Mouse (Mus musculus): ENCODE results near the gene Pbld1.

Gene Pbld1

DNA sequence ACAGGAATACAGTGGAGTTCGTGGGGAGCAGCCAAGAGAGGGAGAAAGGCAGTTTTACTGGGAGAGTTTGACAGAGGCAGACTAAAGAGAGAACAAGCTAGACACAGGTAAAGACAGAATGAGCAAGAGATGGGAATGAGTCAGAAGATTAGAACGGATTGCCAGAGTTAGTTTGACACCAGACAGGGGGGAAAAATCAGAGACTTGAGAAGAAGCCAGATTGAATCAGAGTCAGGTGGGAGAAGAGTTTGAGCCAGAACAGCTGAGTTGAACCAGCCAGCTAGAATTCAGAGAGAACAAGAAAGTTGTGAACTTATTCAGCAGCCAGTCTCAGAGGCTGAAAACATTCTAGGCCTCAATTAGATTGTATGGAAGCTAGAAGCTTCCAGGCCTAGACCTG is at the start of gene Pbld1:
Gene Pbld1 (plus strand): TSS at position 301 of the 400 bp plus-strand sequence.
- no peak for DNase-seq

DNA sequence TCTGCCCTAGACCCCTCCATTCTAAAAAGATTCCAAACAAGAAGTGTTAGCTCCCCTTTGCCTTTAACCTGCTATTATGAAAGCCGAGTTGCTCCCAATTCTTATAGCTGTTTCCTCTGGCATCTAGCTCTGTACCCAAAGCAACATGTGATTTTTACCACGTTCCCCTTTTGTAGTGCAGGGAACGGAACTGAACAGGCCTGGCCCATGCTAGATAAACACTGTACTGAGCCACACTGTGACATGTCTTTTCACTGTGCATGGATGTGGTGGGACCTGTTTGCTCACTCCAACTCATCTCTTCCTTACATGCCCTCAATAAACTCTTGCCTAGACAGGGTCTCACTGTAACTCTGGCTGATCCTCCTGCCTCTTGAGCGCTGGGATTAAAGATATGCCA is 49.7 kb upstream of the Pbld1 start:
- no peak for DNase-seq

DNA sequence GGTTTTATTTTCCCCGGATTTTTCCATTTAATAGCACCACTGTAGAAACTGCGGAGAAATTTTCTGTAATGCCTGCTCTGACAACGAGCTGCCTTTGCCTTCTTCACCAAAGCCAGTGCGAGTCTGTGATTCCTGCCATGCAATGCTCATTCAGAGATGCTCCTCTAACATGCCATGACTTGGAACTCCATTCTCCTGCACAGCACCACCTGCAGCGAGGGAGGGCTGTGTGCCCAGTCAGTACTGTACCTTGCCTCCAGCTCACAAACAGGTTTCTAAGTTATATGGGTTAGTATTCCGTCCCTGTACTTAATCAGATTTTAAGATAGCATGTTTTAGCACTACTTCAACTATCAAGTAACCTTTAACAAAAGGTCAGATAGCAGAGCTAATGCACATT is 48.4 kb upstream of the Pbld1 start:
- no peak for DNase-seq

- no peak for DNase-seq
These were observed 46.5 kb upstream of the Pbld1 start for GRCm38 (mm10) chr10:63013476-63013875.

- no peak for DNase-seq
These were observed 45.8 kb upstream of the Pbld1 start for GRCm38 (mm10) chr10:63014168-63014567.

DNA sequence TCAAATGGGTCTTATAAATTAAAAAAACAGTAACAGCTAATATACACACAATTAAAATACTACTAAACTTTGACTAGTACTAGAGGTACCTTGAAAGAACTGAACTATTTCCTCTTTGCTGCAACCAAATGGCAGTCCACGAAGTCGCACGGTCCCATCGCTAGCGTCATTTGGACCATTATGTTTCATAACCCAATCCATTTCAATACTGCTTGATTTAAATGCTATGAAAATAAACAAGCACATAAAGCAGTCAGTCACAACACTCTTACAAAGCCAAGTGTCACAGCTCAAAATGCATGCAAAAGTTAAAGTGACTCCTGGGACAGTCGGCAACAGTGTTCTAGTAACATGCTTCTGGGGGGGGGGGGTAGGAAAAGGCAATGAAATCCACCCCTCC is 40.7 kb upstream of the Pbld1 start:
- no peak for DNase-seq

- no peak for DNase-seq
These were observed 38.3 kb upstream of the Pbld1 start for GRCm38 (mm10) chr10:63021702-63022101.

DNA sequence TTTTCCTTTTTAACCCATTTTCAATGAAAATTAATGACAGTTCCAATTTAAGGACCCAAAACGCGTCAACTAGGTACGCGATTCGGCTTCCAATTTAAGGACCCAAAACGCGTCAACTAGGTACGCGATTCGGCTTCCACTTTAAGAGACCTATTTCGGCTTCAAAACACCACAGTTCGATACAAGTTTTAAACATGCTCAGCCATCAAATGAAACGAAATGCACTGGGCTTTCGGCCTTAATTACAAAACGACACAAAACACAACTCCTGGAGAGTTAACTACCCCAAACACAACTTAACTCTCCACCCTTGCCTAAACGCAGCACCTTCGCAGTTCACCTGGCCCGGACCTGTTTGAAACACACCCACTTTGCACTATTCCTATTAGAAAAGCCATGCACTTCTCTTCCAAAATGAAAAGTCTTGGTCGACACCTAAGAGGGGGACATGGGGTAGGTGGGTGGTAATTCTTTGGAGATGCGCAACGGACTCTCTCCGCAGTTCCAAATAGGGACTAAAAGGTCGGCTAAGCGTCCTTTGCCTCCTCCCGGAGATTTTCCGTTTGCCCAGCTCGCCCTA is 37.3 kb upstream of the Pbld1 start:
- no peak for DNase-seq

DNA sequence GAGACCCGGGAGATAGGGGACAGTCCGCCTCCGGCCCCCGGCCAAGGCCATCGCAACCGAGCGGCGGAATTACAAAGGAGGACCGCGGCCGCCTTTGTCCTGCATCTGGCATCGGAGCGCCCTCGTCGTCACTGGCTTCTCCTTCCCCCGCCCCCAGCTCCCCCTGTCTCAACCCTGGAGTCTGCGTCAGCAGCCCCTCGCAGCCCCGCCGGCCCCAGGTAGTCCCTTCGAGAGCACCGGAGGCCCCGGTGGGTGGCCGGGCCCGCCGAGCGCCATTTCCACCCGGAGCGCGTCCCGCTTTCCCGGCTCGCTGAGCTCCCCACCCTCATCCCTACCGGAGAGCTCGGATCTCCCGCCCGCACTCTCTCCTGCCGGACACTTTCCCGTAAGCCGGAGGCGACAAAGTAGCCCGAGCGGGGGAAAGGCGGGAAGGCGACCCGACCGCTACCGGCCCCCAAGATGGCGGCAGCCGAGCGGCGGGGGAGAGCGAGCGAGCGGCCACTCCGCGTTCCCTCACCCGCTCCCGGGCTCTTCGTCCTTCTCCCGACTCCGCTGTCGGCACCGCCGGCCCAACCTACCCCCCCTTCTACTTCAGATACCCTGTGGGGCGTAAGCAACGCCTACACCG is 36.7 kb upstream of the Pbld1 start:
- DNase-seq = peak; percentile 63 to 68

DNA sequence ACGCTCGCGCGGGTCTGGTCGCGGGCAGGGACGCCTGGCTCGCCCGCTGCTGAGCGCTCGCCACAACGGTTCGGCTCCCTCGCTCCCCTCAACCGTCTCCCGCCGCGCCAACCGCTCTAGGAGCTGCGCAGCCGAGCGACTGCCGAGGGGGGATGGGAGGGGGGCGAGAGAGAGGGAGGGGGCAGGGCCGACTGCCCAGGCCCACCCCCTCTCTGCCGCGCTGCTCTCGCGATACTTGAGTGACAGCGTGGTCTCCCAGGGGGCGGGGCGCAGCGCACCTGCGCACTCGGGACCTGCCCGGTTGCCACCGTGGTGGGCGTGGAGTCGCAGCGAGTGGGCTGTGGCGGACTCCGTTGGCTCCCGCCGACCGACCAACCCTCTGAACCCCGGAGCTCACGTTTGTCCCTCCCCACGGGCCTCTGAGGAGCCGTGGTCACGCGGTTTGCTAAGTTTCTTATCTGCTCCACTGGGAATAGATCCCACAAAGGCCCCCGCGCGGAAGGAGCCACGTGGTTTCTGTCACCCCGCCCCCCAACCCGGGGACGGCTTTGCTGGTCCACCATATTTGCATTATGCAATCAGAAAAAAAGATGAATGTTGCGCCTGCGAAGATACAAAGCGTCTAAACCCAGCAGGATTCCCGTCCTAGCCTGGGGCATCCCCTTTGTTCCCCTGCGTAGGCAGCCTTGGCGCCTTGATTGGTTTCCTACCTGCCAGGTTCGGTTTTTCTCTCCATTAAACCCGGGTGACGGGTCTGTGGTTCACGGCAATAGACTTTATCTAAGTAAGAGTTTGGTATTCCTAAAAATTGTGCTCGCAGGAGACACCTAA is 36.0 kb upstream of the Pbld1 start, which contains the start of the genes Hnrnph3 and Pbld2:
Gene Hnrnph3 (minus strand): TSS at position 469 of the 831 bp plus-strand sequence.
Gene Pbld2 (plus strand): TSS at position 567 of the 831 bp plus-strand sequence.
- peak; percentile 95 to 97 for DNase-seq

DNA sequence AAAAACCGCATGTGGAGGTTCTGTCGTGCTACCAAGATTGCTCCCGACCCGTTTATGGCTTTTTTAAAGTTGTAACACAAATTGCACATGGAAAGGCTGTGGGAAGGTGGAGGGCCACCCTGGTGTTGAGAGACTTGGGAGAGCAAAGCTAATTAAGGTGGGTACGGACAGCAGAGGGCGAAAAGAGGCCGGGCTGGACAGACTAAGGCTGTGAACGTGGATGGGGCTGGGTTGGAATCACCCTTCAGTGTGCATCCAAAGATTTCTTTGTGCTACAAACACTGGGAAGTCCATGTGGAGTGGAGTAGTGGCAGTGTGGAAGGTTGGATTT is 35.4 kb upstream of the Pbld1 start:
- DNase-seq = peak; percentile 6 to 36

DNA sequence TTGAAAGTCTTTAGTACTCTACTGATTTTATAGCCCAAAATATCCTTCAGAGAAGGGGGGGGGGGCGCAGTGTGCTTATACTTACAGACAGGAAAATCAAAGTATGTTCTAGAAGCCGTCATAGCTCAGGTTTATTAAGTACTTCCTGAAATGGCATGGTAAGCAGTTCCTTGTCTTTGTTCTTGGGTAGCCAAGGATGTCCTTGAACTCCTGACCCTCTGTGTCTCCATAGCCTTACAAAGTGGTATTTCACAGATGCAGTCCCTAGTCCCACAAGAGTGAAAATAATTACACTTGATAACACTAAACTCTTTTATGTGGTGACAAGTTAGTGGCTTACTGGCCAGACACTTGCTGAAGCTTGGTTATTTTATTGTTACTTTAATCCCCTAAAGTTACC is 34.9 kb upstream of the Pbld1 start:
- DNase-seq = no peak

- no peak for DNase-seq
These were observed 34.4 kb upstream of the Pbld1 start for GRCm38 (mm10) chr10:63025491-63026011.

GRCm38 (mm10) chr10:63026156-63026794 is 33.7 kb upstream of the Pbld1 start:
- DNase-seq = no peak

GRCm38 (mm10) chr10:63026795-63027160 is 33.2 kb upstream of the Pbld1 start:
- DNase-seq = no peak

GRCm38 (mm10) chr10:63027376-63028161 is 32.4 kb upstream of the Pbld1 start:
- no peak for DNase-seq

- DNase-seq = no peak
These were observed 31.6 kb upstream of the Pbld1 start for GRCm38 (mm10) chr10:63028396-63028795.

DNA sequence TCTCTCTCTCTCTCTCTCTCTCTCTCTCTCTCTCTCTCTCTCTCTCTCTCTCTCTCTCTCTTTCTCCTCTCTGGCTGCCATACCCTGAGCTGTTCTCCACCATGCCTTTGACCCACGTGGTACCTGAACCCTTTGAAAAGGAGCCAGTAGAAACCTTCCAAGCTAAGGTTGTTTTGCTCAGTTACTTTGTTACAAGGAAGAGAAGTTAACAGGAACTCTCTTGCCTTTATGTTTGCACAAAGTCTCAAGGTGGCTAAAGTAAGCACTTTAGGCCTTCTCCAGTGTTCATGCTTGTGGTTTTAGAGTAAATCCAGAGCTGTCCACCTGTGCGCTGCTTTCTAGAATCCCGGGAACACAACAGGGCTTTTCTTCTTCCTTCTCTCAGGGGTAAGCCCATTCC is 27.7 kb upstream of the Pbld1 start:
- no peak for DNase-seq

- no peak for DNase-seq
These were observed 27.0 kb upstream of the Pbld1 start for GRCm38 (mm10) chr10:63032956-63033355.

DNA sequence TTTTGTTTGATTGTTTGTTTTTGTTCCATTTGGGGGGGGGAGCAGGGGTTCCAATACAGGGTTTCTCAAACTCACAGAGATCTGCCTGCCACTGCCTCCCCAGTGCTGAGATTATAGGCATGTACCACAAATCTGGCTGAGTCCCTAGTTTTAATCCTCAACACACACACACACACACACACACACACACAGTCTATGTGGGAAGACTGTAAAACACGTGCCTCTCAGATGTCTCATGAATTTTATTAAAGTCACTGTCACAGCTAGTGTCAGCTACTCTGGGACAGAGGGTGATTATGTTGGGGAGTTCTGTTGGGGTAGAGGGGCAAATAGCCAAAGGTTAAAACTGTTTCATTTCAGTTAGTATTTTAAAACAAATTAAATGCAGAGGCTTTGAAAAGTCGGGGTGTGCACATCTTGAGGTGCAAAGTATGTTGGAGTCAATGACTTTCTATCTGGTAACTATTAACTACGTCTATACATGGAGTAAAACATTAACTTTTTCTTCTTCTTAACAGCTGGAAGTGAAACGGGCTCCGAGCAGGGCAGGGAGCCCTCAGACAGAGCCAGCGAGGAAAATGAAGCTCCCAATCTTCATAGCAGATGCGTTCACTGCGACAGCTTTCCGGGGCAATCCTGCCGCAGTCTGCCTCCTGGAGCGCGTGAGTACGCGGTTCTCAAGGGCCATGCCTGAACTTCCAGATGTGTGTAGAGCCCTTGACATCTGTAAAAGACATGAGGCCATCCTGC is 21.2 kb upstream of the Pbld1 start:
- no peak for DNase-seq

DNA sequence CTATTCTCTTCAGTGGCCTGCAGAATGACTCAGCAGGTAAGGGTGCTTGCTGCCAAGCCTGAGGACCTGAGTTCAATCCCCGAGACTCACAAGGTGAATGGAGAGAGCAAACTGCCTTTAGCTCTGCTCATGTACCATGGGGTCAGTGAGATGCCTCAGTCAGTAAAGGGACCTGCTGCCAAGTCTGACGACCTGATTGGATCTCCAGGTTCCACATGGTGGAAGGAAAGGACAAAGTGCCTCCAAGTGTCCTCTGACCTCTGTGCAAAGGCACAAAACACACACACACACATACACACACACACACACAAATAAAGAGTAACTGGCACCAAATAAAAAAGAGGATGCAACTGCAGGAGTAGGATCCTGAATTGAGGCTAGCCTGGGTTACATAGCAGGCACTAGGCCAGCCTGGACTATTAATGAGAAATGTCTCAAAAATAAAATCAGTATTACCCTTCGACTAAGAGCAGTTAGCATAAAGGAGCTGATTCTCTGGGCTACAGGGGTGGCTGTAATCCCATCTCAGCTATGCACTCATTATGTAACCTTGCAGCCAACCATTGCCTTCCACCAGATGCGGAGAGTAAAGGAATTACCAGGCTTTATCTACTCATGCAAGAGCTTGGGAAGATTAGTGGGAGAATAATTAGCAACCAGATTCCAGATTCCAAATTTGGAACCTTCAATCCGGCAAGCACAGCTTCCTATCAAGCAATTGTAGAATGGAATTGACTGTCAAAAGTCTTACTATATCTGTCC is 19.9 kb upstream of the Pbld1 start:
- no peak for DNase-seq
